Mouse (Mus musculus): ENCODE data around the gene Lrrc42.

The Lrrc42 gene

DNA sequence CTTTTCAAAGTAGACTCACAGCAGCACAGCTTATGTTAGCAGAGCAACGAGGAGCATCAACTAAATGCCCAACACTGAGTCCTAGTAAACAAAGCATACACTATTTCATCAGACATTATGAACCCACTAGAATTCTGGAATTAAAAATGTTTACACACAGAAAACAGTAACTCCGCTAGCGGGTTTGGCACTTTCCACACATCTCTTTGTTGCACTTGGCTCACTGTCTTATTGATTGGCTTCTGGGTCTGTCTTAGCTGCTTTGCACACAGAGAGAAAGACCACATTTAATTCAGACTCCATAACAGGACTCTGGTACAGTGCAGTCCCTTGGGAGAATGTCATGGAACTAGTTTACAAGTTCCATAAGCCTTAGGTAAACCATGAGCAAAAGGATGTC lies 5.3 kb downstream of the Lrrc42 start:
- no peak for DNase-seq (ENCODE audit: low spot score)

DNA sequence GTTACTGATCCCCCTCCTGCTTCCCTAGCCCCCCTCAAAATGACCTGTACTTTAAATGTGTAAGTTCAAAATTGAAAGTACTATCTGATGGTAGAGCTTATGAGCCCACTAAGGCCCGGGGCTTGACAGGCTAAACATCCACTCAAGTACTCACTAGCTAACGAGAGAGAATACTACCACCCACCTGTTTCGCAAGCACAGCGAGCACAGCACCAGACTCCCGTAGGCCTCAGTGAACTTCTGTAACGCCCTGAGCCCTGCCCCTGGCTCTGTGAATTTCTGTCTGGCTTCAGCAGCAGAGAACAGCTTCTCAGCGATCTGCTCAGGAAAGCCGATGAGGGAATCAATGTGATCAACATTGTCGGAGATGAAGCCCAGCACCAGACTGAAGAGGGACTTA lies 6.2 kb downstream of the Lrrc42 start:
- DNase-seq (ENCODE audit: low spot score), result no peak

DNA sequence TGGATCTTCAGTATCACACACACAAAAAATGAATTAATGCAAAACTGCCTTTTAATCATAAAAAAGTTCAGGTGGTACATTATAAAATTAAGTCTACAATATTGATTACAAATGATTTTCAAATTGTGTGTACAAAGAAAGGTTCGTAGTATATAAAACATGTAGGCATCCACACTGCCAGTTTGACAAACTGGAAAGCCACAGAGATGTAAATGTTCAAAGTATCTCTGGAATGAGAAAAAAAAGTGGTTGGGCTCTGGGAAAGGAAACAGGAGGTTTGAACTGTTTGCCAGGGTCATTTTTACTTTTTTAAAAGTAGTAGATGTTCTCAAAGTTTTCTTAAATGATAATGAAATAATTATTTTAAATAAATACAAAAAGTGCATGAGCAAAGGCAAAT lies 7.3 kb downstream of the Lrrc42 start:
- DNase-seq (ENCODE audit: low spot score), result no peak

DNA sequence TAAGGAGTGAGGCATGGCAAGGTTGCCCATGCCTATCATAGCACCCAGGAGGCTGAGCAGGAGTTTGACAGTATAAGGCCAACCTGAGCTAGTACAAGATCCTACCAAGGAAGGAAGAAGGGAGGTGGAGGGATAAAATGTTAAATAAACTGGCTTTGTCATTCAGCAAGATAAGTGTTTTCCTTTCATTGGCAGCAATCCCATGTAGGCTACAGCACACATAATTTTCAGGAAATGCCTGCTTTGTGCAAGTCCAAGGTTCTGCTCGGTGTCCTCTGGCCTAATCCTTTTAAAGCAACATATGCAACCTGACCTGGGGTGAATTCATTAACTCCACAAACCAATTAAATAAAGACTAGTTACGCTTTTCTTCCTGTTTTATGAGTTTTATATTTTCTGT lies 8.0 kb downstream of the Lrrc42 start:
- DNase-seq (ENCODE audit: low spot score), result no peak

DNA sequence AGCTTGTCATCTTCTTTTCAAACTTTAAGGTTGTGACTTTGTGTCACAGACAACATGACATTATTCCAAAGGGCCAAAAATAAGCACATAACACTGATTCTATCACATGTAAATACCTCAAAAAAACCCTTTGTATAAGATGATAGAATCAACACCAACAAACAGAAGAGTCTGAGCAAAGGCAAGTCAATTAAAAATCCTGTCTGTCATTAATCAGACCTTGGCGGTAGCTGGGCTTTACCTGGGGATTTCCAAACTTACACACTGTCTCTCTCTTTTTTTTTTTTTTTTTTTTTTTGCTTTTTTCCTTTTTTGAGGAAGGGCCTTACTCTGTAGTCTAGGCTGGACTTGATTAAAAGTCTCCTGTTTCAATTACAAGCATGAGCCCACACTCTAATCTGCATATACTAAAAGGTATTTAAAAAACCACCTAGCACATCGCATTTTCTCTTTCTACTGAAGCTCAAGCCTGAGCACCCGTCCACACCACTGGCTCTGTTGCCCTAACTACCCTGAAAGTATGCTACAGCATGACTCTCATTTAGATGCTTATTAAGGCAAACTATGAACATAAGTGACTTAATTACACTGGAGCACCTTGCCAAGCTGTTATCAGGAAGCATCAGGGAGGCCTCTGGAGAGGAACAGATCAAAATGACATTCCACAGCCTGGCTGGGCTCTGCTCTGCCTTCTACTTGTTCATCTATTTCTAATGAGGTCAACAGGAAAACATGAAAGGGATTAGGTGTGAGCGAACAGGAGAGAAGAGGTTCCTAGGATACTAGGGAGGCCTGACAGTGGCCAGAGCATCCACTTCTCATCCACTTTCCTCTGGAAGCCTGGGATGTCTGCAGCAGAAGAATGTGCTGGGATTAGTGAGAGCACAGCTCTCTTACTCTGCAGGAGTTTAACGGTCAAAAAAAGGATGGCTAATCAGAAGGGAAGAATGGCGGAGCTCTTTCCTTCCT lies 9.7 kb downstream of the Lrrc42 start:
- DNase-seq (ENCODE audit: low spot score), result no peak

DNA sequence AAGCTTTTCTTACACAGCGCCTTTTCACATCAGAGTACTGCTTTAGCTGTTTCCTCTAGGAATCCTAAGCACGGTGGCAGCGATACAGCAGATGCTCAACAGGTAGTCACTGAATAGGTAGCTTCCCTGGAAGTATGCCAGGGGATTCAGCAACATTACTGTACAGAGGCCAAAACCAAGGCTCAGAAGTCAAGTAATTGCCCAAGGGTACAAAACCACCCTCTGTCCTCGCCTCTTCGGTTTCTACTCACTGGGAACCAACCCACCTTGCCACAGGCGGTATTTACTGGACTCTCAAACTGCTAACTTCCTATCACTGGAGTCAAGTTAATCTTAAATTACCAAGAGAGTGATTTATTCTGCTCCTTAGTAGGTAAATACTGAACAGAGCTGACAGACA lies 13.1 kb downstream of the Lrrc42 start:
- DNase-seq (ENCODE audit: low spot score), result no peak

DNA sequence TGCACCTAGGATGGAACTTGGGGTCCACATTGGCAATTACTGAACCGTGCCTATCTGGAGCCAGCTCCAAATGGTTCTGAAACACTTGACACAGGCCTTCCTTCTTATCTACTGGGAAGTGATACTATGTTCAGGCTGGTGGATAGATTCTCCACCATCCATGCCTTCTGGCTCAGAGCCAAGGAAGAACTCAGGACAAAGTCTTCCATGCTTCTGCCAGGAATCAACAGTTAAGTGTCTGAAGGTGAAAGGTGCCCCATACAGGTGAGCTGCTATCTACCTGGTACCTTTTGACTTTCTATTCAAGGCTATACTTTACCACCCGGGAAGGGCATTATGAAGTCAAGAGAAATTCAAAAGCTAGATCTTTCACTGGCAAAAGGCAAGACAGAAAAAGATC lies 15.1 kb downstream of the Lrrc42 start:
- DNase-seq (ENCODE audit: low spot score), result no peak

DNA sequence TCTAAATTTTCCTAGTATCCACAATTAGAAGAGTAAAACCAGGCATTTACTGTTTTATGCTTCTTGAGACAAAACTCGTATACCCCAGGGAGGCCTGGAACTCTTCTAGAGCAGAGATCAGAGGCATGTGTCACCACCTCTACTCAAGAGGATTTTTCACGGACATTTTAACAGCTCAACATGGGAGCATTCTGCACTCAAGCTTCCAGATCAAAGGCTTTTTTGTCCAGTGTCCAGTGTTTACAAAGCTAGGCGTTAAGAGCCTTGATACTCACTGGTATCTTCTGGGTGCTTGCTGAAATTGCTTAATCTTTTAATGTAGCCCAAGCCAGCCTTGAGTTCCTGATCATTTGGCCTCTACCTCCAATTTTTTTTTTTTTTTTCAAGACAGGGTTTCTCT lies 21.1 kb downstream of the Lrrc42 start:
- DNase-seq (ENCODE audit: low spot score), result no peak

DNA sequence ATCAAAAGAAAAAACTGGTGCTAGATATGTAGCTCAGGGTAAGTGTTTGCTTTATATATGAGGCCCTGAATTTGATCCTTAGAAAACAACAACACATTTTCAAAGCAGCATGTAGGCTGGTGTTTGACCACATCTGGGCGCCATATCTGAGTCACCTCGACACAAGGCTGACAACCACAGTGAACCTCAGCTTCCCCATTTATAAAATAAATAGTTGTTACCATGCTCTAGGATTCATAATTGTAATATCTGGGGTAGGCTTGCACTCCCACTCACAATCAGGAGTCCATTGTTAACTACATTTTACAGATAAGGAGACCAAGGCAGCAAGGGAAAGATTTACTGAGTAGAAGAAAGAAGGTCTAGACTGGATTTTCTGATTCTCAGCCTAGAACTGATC lies 27.0 kb downstream of the Lrrc42 start:
- no peak for DNase-seq (ENCODE audit: low spot score)

DNA sequence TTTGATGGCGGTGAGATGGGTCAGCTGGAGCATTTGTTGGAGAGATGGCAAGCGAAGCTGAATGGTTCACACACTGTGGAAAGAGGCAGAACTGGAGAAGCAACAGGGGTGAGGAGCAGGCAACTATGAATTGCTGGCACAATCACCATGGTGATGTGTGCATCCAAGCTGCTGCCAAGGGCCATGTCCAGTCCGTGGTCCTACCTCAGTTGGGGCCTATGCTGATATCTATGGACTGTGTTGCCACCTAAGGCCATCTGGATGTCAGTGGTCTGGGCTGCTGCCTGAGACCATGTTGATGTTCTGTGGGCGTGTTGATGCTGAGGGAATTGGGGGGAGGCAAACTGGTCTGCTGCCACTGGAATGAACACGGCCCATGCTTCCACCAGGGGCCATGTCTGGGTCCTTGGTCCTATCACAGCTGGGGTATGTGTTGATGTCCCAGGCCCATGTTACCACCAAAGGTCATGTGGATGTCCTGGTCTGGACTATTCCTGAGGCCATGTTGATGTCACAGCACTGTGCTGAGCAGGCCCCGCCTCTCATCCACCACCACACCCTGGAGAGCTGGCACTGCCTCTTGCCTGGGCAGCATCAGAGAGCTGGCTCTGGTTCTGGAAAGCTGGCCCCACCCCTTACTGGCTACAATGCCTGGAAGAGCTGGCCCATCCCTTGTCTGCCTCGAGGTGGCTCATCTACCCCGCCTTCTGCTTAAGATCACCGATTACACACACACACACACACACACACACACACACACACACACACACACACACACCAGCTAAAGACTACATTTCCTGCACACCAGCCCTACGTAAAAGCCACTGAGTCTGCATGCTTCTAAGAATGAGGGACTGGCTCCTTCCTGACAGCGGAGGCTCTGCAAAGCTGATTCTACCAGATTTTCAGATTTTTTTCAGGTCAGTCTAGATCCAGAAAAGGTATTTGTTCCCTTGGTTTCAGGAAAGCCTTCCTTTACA lies 29.8 kb downstream of the Lrrc42 start:
- no peak for DNase-seq (ENCODE audit: low spot score)

DNA sequence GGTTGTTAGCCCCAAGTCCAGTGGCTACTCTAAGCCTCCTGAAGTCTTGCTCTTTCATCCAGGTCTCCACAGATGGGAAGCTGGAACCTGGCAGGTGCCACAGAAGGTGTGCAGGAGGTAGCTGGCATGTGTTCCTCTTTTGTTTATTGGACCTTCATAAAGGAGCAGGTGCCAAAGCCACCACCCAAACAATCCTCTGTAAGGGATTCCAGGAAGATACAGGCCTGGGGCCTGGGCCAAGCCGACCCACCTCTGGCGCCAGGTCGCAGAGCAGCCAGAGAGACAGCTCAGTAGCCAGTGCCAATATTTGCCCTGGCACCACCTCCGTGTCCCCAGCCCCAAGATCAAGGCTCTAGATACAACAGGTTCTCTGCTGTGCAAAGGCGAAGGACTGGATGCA lies 31.8 kb downstream of the Lrrc42 start:
- no peak for DNase-seq (ENCODE audit: low spot score)

DNA sequence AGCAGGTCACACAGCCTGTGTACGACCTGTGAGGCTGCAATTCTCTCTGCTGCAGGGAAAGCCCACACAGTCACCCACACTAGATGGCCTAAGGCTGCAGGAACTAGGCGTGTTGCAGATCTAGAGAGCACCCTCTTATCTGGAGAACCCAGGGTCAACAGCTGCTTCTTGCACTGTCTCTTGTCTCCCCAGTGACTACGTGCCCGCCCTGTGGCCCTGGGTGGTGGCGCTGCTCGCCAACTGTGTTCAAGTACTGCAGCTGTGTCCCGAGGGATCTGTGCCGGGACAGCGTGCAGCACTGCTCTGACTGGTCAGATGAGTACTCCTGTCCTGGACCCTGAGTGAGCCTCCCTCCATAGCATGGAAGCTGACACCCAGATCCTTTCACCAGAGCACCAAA lies 35.8 kb downstream of the Lrrc42 start:
- DNase-seq (ENCODE audit: low spot score), result no peak

DNA sequence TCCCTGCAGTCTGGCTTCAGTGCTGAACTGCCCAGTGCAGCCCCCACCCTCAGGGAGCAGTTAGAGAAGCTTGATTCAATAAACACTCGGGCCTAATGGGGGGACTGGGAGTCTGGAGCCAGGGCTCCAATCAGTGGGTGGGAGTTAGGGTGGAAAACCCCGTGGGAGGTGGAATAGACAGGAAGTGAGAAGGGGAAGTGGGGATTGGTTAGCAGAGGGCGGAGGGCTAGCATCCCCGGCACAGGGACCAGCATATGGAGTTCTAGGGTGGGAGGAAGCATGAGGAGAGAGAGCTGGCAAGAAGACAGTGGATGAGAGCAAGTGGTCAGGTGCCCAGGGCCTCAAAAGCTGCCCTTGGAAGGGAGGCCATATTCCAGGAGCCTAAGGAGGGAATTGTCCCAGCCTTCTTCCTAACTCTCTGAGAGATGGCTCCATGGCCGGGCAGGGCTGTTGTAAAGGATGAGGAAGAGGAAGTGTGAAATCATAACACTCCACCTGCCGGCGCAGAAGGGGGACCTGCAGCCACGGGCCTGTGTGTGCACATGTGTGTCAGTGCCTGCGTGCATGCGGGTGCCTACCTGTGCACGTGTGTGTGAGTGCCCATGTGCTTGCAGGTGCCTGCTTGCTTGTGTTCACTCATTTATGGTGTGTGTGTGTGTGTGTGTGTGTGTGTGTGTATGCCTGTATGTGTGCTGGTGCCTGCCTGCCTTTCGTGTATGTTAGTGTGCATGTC lies 39.9 kb downstream of the Lrrc42 start:
- DNase-seq (ENCODE audit: low spot score), result no peak

DNA sequence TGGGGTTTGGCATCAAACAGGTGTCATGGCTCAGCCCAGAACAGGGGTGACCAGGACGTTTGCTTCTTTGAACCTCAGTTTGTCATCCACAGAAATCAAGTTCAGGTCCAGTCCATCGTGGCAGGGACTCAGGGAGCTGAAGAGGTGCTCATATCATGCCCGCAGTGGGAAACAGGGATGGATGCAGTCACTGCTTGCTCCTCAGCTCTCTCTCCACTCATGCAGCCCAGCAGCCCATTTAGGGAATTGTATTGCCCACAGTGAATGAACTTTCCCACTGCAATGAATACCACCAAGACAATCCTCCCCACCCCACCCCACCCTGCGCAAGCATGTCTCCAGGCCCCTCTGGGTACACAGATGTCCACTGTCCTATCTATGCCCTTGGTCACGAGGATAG lies 41.4 kb downstream of the Lrrc42 start:
- no peak for DNase-seq (ENCODE audit: low spot score)

DNA sequence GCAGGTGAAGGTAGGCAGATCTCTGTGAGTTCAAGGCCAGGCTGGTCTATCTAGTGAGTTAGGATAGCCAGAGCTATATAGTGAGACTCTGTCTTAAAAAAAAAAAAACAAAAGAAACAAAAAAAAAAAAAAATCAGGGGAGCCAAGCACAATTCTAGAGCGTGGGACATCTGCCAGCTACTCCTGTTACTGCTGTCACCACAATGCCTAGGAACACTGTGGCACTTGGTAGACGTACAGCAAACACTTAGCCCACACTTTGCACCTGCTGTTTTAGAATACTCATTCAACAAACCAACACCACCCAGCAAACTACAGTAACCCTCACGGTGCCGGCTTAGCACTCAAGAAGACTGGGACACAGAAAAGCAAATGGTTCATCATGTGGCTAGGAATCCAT lies 41.9 kb downstream of the Lrrc42 start:
- DNase-seq (ENCODE audit: low spot score), result no peak

DNA sequence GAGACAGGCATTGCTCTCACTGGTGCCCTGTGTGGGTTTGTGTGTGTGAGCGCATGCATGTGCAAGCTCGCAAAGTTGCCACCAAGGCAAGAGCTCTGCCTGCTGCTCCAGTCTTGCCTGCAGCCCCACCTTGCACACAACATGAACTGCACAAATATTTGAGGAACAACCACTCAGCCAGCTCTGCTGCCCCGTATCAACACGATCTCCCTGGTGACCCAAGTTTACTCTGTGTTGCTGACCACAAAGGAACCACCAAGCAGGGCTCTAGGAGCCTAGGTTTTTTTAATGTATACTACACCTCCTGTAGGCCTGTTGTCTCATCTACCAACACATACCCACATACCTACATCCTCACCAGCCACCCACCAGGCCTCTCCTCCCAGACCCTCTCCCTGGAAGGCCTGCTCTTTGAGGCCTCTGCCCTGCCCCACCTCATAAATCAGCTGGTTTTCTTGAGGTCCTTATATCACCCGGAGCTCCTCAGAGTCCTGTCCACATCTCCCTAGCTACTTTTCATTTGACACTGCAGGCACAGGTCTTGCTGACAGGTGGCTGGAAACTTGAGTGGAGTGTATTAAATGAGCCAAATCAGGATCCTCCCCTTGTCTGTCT lies 42.7 kb downstream of the Lrrc42 start:
- no peak for DNase-seq (ENCODE audit: low spot score)

DNA sequence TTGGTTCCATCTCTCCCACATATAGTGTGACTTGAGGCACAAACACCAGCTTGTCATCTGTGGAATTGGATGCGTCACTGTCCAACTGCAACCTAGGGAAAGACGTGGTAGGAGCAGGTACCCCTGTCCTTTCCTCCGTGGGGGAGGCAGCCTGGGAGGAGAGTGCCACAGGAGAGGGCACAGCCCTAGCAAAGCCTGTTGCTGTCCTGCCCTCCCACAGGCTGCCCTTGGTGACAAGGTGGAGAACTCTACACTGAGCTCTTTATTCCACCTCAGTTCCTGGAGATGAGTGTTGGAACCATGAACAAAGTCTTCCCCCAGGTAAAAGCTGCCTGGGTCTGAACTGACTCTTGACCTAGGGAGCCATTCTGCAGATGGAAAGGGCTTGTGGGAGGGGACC lies 44.5 kb downstream of the Lrrc42 start, which contains the start of gene Ldlrad1:
TSS of gene Ldlrad1 (plus strand) at position 301 of the 400 bp plus-strand sequence.
- no peak for DNase-seq (ENCODE audit: low spot score)

DNA sequence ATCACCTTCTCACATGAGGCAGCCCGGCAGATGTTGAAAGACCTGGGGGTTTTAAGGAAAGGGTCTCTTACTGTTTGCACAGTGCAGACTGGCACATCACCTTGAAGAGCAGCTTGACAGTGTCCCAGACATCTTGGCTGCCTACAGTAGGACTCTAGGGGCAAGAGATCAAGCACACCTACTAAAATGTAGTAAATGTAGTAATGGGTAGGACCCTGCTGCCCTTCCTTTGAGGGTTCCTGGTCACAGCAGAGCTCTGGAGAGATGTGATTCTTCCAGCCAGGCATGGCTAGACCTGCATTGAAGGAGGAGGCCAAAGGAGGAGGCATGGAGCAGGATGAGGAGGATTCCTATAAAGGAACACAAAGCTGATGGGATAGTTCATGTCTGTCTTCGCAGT lies 46.3 kb downstream of the Lrrc42 start:
- no peak for DNase-seq (ENCODE audit: low spot score)

DNA sequence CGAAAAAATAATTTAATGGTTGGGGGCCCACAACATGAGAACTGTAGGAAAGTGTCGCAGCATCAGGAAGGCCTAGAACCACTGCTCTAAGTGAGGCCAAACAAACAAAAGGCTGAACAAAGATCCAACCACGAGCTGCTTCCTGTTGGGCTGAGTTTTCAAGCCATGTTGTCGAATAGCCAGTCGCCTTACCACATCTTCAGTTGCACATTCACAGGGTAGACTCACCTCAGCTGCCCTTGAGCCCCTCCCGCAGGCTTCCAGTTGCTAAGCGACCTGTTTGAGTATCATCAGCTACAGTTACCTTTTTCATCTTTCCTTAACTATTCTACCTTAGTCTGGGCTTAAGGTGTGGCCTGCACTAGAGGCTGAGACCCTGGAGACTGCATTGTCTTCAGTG lies 50.3 kb downstream of the Lrrc42 start:
- DNase-seq (ENCODE audit: low spot score), result no peak

DNA sequence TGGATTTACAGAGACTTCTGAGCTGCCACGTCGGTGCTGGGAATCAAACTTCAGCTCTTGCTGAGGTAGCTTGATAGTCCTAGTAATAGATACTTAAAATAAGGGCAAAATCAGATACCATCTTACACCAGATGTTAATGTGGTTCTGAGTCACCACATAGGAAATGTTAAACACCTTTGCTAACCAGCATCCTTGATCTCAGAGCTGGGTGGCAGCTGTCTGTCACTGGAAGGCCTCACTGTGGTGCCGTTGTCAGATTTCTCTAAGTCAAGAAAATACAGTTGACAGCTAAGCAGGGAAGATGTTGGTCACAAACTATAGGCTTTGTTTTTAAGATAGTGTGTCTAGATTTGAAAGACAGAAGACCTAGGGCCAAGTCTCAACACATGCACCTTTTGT lies 51.6 kb downstream of the Lrrc42 start:
- no peak for DNase-seq (ENCODE audit: low spot score)

DNA sequence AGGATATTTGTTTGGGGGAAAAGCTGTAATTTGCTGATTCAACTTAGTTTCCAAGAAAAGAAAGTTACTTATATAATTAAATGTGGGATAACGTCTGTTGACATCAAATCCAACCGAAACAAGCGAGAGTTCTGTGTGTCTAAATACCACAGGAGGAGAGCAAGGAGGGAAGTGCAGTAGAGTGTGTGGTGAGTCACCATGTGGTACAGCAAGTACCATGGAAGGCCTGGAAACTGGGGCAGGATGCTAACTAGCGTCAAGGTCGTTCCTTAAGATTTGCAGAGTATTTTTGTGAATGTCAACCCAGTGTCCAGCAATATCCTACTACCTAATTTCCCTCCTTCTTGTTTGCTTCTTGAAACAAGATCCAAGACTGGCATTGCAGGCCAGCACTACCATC lies 55.3 kb downstream of the Lrrc42 start:
- no peak for DNase-seq (ENCODE audit: low spot score)

DNA sequence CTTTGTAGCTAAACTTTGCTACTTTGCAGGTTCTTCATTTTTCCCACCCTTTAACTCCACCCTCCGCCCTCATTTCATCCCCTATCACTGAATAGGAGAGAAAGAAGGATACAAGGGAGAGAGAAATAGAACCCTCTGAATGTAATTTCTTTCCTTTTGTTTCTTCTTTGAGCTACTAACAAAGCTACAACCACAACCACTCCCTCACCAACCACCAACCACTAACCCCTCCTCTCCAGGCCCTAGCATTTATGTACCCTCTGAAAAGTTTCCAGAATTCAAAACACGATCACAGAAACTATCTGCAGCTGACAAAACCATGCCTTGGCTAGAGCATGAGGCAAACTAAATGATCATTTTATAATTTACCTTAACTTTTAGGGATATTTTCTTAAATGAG lies 56.9 kb downstream of the Lrrc42 start:
- DNase-seq (ENCODE audit: low spot score), result no peak

All from ovary, postnatal 10 days (tissue).